8 mouse cellular contexts compared by ENCODE assay signal in the genomic region with DNA sequence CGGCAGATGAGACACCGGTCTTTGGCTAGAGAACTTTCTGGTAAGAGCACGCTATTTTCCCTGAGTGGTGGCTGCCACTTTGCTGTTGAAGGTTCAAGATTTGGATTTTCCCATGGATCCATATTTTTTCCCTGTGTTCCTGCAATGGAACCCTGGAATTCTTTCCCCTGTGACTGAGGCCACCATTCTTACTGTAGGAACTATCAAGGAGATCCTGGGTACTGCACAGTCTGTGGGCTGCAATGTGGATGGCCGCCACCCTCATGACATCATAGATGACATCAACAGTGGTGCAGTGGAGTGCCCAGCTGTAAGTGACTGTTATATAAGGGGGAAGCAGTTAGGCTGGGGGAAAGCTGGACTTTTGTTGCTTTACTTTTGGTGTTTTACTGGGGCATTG. TPM values are rescaled to one million over a fixed set of nuclear protein-coding genes. Genes with fewer than 3 reads are reported as not detected.
DNase-seq lines count a peak whose midpoint lies in the region; ATAC-seq and TF ChIP-seq lines count a peak whose summit lies in the region.

No protein-coding gene starts in this region.

- no peak for TF ChIP-seq CTCF in MEL (IDR thresholded peaks at IDR 0.05 in 2 of 3, conservative IDR thresholded peaks at IDR 0.05 in 1 of 3; ENCODE audit: control insufficient read depth in 1 of 3, insufficient read depth in 1 of 3, low read depth in 2 of 3, low read length in 3 of 3, poor library complexity in 1 of 3, severe bottlenecking in 1 of 3)
- no peak for TF ChIP-seq CTCF in cerebellum, adult 2 months (IDR thresholded peaks at IDR 0.05; ENCODE audit: borderline replicate concordance, insufficient read depth, low read depth, low read length)

- no peaks in the 10 kb centered on the region for H3K27me3 ChIP-seq in kidney, embryonic 14.5 days (ENCODE audit: control insufficient read depth, insufficient read depth, low read length)
- H3K27me3 ChIP-seq in MEL (ENCODE audit: control insufficient read depth in 1 of 2, insufficient read depth in 2 of 2, low read length in 2 of 2), result no peaks in the 10 kb centered on the region
- H3K27me3 ChIP-seq in hindbrain, embryonic 15.5 days, result no peaks in the 10 kb centered on the region
- H3K27me3 ChIP-seq in midbrain, embryonic 14.5 days (ENCODE audit: control insufficient read depth, insufficient read depth, low read length), result no peaks in the 10 kb centered on the region
- H3K27me3 ChIP-seq in cerebellum, adult 2 months (ENCODE audit: control insufficient read depth, insufficient read depth, low read length), result no peaks in the 10 kb centered on the region

- H3K27ac ChIP-seq in kidney, embryonic 14.5 days (ENCODE audit: low read depth, low read length), result no peak overlapping the region
- H3K27ac ChIP-seq in MEL (ENCODE audit: control insufficient read depth, low read depth, low read length), result peak overlapping the region; percentile 95
- no peak overlapping the region for H3K27ac ChIP-seq in hindbrain, embryonic 15.5 days (replicated peaks)
- H3K27ac ChIP-seq in midbrain, embryonic 14.5 days (replicated peaks; ENCODE audit: low read depth, low read length), result no peak overlapping the region
- no peak overlapping the region for H3K27ac ChIP-seq in cerebellum, adult 2 months (ENCODE audit: insufficient read depth, low read length)

- TF ChIP-seq RAD21 in MEL (IDR thresholded peaks at IDR 0.05; ENCODE audit: low read depth, low read length), result no peak

- peak overlapping the region; percentile 57 for H3K4me2 ChIP-seq in kidney, embryonic 14.5 days (replicated peaks; ENCODE audit: low read depth, low read length)
- H3K4me2 ChIP-seq in hindbrain, embryonic 15.5 days, result peak overlapping the region; percentile 88
- H3K4me2 ChIP-seq in midbrain, embryonic 14.5 days (ENCODE audit: low read length), result no peak overlapping the region; the same call in 1 of the 2 replicates

- no peak for TF ChIP-seq EP300 in MEL (IDR thresholded peaks at IDR 0.05; ENCODE audit: low read depth in 1 of 2, low read length in 2 of 2)

- ATAC-seq in kidney, embryonic 14.5 days (ENCODE audit: low FRiP score, low TSS enrichment), result no peak
- no peak for ATAC-seq in hindbrain, embryonic 15.5 days (ENCODE audit: low FRiP score, low read depth)
- no peak for ATAC-seq in midbrain, embryonic 14.5 days (ENCODE audit: low FRiP score, low TSS enrichment)

- WGBS in kidney, embryonic 14.5 days, result 60% methylated on average over 4 of the region's 4 CpGs
- 71% methylated on average over 4 of the region's 4 CpGs for WGBS in hindbrain, embryonic 15.5 days
- WGBS in midbrain, embryonic 14.5 days, result 75% methylated on average over 4 of the region's 4 CpGs
- 73% methylated on average over 4 of the region's 4 CpGs for WGBS in cerebellum, adult 2 months

- H3K4me3 ChIP-seq in kidney, embryonic 14.5 days (ENCODE audit: low read length), result peak overlapping the region; percentile 97
- peak overlapping the region; percentile 51 to 84 for H3K4me3 ChIP-seq in MEL (ENCODE audit: control insufficient read depth in 1 of 2, insufficient read depth in 1 of 2, low read depth in 2 of 2, low read length in 2 of 2)
- no peak overlapping the region for H3K4me3 ChIP-seq in hindbrain, embryonic 15.5 days
- H3K4me3 ChIP-seq in midbrain, embryonic 14.5 days (replicated peaks; ENCODE audit: low read depth, low read length), result peak overlapping the region; percentile 81; the same call in 1 of the 2 replicates
- no peak overlapping the region for H3K4me3 ChIP-seq in cerebellum, adult 2 months (replicated peaks; ENCODE audit: insufficient read depth, low read depth, low read length)

- H3K4me1 ChIP-seq in kidney, embryonic 14.5 days (ENCODE audit: control insufficient read depth, insufficient read depth, low read length), result peaks cover 27% of the 10 kb centered on the region
- H3K4me1 ChIP-seq in MEL (ENCODE audit: control insufficient read depth in 1 of 2, insufficient read depth in 2 of 2, low read length in 2 of 2), result peaks cover 0 to 13% of the 10 kb centered on the region in 2 experiments; a peak in 3 of 4 replicates
- H3K4me1 ChIP-seq in hindbrain, embryonic 15.5 days (replicated peaks), result peaks cover 51% of the 10 kb centered on the region
- peaks cover 27% of the 10 kb centered on the region for H3K4me1 ChIP-seq in midbrain, embryonic 14.5 days (ENCODE audit: control insufficient read depth, insufficient read depth, low read length)
- peaks cover 16% of the 10 kb centered on the region for H3K4me1 ChIP-seq in cerebellum, adult 2 months (ENCODE audit: control insufficient read depth, insufficient read depth, low read length)

- TF ChIP-seq POLR2A in MEL (IDR thresholded peaks at IDR 0.05; ENCODE audit: control insufficient read depth in 1 of 2, insufficient read depth in 1 of 2, low read depth in 1 of 2, low read length in 2 of 2, poor library complexity in 1 of 2), result peak in 1 of 2 experiments; percentile 47; a peak in 2 of 4 replicates
- TF ChIP-seq POLR2A in cerebellum, adult 2 months (IDR thresholded peaks at IDR 0.05; ENCODE audit: borderline replicate concordance, insufficient read depth, low read length), result no peak

- peaks cover 24% of the 10 kb centered on the region for H3K36me3 ChIP-seq in kidney, embryonic 14.5 days (ENCODE audit: control insufficient read depth, insufficient read depth, low read length)
- peaks cover 6 to 12% of the 10 kb centered on the region in 2 experiments for H3K36me3 ChIP-seq in MEL (ENCODE audit: control insufficient read depth in 1 of 2, insufficient read depth in 2 of 2, low read length in 2 of 2)
- H3K36me3 ChIP-seq in hindbrain, embryonic 15.5 days, result peaks cover 16% of the 10 kb centered on the region
- peaks cover 23% of the 10 kb centered on the region for H3K36me3 ChIP-seq in midbrain, embryonic 14.5 days (ENCODE audit: control insufficient read depth, insufficient read depth, low read length)

- DNase-seq in kidney, postnatal 25 days, result no peak
- DNase-seq in MEL (ENCODE audit: low read depth, low spot score), result peak; percentile 49
- no peak for DNase-seq in midbrain, embryonic 14.5 days
- DNase-seq in cerebellum, postnatal 25 days, result no peak
- no peak for DNase-seq in gastrocnemius, adult 18-20 months (ENCODE audit: low spot score)
- no peak for DNase-seq in cerebellum, adult 2 months

- no peaks in the 10 kb centered on the region for H3K9me3 ChIP-seq in kidney, embryonic 14.5 days (ENCODE audit: control insufficient read depth, low read length)
- H3K9me3 ChIP-seq in MEL (replicated peaks; ENCODE audit: insufficient read depth, low read length), result no peaks in the 10 kb centered on the region
- no peaks in the 10 kb centered on the region for H3K9me3 ChIP-seq in hindbrain, embryonic 15.5 days
- H3K9me3 ChIP-seq in midbrain, embryonic 14.5 days (ENCODE audit: control insufficient read depth, low read length), result no peaks in the 10 kb centered on the region

- peaks cover 50% of the 10 kb centered on the region for H3K79me2 ChIP-seq in MEL (ENCODE audit: control insufficient read depth, insufficient read depth, low read length, poor library complexity)

- peak overlapping the region; percentile 81; the same call in 1 of the 2 replicates for H3K9ac ChIP-seq in kidney, embryonic 14.5 days (ENCODE audit: low read depth, low read length)
- H3K9ac ChIP-seq in MEL (ENCODE audit: control insufficient read depth, low read depth, low read length, poor library complexity, severe bottlenecking), result peak overlapping the region; percentile 91
- no peak overlapping the region; the same call in 1 of the 2 replicates for H3K9ac ChIP-seq in hindbrain, embryonic 15.5 days
- no peak overlapping the region; the same call in 1 of the 2 replicates for H3K9ac ChIP-seq in midbrain, embryonic 14.5 days (replicated peaks; ENCODE audit: low read length)

TF ChIP-seq in MEL, 35 proteins besides CTCF, POLR2A, EP300 and RAD21 (continues in another document):
- TF ChIP-seq NELFE (IDR thresholded peaks at IDR 0.05; ENCODE audit: low read depth, low read length) (peak; percentile 35), MYB (IDR thresholded peaks at IDR 0.05; ENCODE audit: low read depth, low read length) (peak; percentile 5; the same call in 1 of the 2 replicates), TAL1 (IDR thresholded peaks at IDR 0.05; ENCODE audit: low read length) (no peak), MXI1 (IDR thresholded peaks at IDR 0.05; ENCODE audit: low read depth, low read length) (peak; percentile 53; the same call in 1 of the 2 replicates), CHD1 (IDR thresholded peaks at IDR 0.05; ENCODE audit: low read depth, low read length) (peak; percentile 54; the same call in 1 of the 2 replicates), ETS1 (IDR thresholded peaks at IDR 0.05; ENCODE audit: low read depth, low read length) (peak; percentile 72)

RNA-seq across cellular contexts. Expression of a gene that starts 2.1 kb away (rescaled TPM):
- polyA plus RNA-seq in kidney, embryonic 14.5 days (2014; fragmentation: Nextera tagmentation; extraction: Ambion mirVana), result 5.8 and 8.8 TPM in 2 replicates
- total RNA-seq in MEL (2012; rRNA removed), result 13.5 and 17.9 TPM in 2 replicates
- polyA plus RNA-seq in MEL (2012; ENCODE audit: insufficient read depth in 1 of 2, insufficient read length in 2 of 2, low read depth in 1 of 2, low replicate concordance in 2 of 2, missing spikeins in 1 of 2), result 10 to 100 TPM in 1 of 2 experiments, not detected in 1; 14.2 TPM
- 22.6 and 25.2 TPM in 2 replicates for polyA plus RNA-seq in hindbrain, embryonic 15.5 days (2015; fragmentation: Nextera tagmentation; extraction: Ambion mirVana)
- 19.8 and 20.2 TPM in 2 replicates for polyA plus RNA-seq in midbrain, embryonic 14.5 days (2014; fragmentation: Nextera tagmentation; extraction: Ambion mirVana)
- 10 to 100 TPM; 11.5 to 13.5 TPM for total RNA-seq in gastrocnemius, adult 18-20 months (2021)
- 32.8 and 36.7 TPM in 2 replicates for polyA plus RNA-seq in cerebellum, adult 2 months (2012; rRNA removed)

RNA-seq across cellular contexts. Expression of a gene that starts 2.2 kb away (rescaled TPM):
- 249 and 308 TPM in 2 replicates for polyA plus RNA-seq in kidney, embryonic 14.5 days (2014; fragmentation: Nextera tagmentation; extraction: Ambion mirVana)
- total RNA-seq in MEL (2012; rRNA removed), result 1,806 and 1,842 TPM in 2 replicates
- polyA plus RNA-seq in MEL (2012; ENCODE audit: insufficient read depth in 1 of 2, insufficient read length in 2 of 2, low read depth in 1 of 2, low replicate concordance in 2 of 2, missing spikeins in 1 of 2), result 100 to 1,000 TPM in 1 of 2 experiments, not detected in 1; 116 TPM
- 94.0 and 104 TPM in 2 replicates for polyA plus RNA-seq in hindbrain, embryonic 15.5 days (2015; fragmentation: Nextera tagmentation; extraction: Ambion mirVana)
- 105 and 110 TPM in 2 replicates for polyA plus RNA-seq in midbrain, embryonic 14.5 days (2014; fragmentation: Nextera tagmentation; extraction: Ambion mirVana)
- total RNA-seq in gastrocnemius, adult 18-20 months (2021), result 10 to 100 TPM; 78.4 to 90.0 TPM
- 257 and 289 TPM in 2 replicates for polyA plus RNA-seq in cerebellum, adult 2 months (2012; rRNA removed)

RNA-seq across cellular contexts. Expression of a gene that starts 18.3 kb away (rescaled TPM):
- polyA plus RNA-seq in kidney, embryonic 14.5 days (2014; fragmentation: Nextera tagmentation; extraction: Ambion mirVana), result 19.0 and 21.1 TPM in 2 replicates
- 7.4 and 7.8 TPM in 2 replicates for total RNA-seq in MEL (2012; rRNA removed)
- 10 to 100 TPM in 1 of 2 experiments, not detected in 1; 16.0 TPM for polyA plus RNA-seq in MEL (2012; ENCODE audit: insufficient read depth in 1 of 2, insufficient read length in 2 of 2, low read depth in 1 of 2, low replicate concordance in 2 of 2, missing spikeins in 1 of 2)
- 19.8 and 24.5 TPM in 2 replicates for polyA plus RNA-seq in hindbrain, embryonic 15.5 days (2015; fragmentation: Nextera tagmentation; extraction: Ambion mirVana)
- polyA plus RNA-seq in midbrain, embryonic 14.5 days (2014; fragmentation: Nextera tagmentation; extraction: Ambion mirVana), result 16.0 and 18.2 TPM in 2 replicates
- 10 to 100 TPM; 11.4 to 13.1 TPM for total RNA-seq in gastrocnemius, adult 18-20 months (2021)
- 51.3 and 55.0 TPM in 2 replicates for polyA plus RNA-seq in cerebellum, adult 2 months (2012; rRNA removed)

Comparison
In these comparisons a context has a peak if more than half of its experiments do, and no peak if none do; other contexts are left out.
1. H3K4me3 ChIP-seq: peak in kidney, embryonic 14.5 days (single experiment), MEL (2 of 2) and midbrain, embryonic 14.5 days (single experiment); none in hindbrain, embryonic 15.5 days (single experiment) and cerebellum, adult 2 months (single experiment).
2. H3K9ac ChIP-seq: peak in kidney, embryonic 14.5 days (single experiment) and MEL (single experiment); none in hindbrain, embryonic 15.5 days (single experiment) and midbrain, embryonic 14.5 days (single experiment).